Mouse (Mus musculus): ENCODE results near the gene Sept9. TPM values are rescaled to one million over a fixed set of nuclear protein-coding genes. Genes with fewer than 3 reads are reported as not detected.
"Not testable (repeated sequence)": the region's sequence is repeated elsewhere in the genome, so short reads cannot be mapped to it uniquely, and the experiment has no call there.

Sept9 gene
- polyA plus RNA-seq, 2 experiments: 78.7 to 125 TPM

GRCm38 (mm10) chr11:117338503-117338902 lies 139.0 kb downstream of the Sept9 start:
- no peak for ATAC-seq (ENCODE audit: low FRiP score, low read depth)
- Histone ChIP-seq H3K4me2 (replicated peaks; ENCODE audit: low read depth, low read length, severe bottlenecking) (no peak overlapping the region), H3K9me3 (ENCODE audit: control insufficient read depth, low read length) (no peaks in the 10 kb centered on the region)

GRCm38 (mm10) chr11:117339050-117339449 lies 139.6 kb downstream of the Sept9 start:
- Histone ChIP-seq H3K27me3 (ENCODE audit: control insufficient read depth, insufficient read depth, low read length) (no peaks in the 10 kb centered on the region), H3K4me3 (replicated peaks; ENCODE audit: low read length) (no peak overlapping the region), H3K4me2 (replicated peaks; ENCODE audit: low read depth, low read length, severe bottlenecking) (no peak overlapping the region), H3K27ac (replicated peaks; ENCODE audit: low read depth, low read length) (0 out of 2 replicates have a peak overlapping the region, but pooled peaks have one; percentile 26), H3K36me3 (ENCODE audit: control insufficient read depth, insufficient read depth, low read length) (peaks cover 2% of the 10 kb centered on the region; the same call in 1 of the 2 replicates), H3K4me1 (ENCODE audit: control insufficient read depth, insufficient read depth, low read length) (peaks cover 36% of the 10 kb centered on the region), H3K9me3 (ENCODE audit: control insufficient read depth, low read length) (no peaks in the 10 kb centered on the region), H3K9ac (ENCODE audit: low read depth, low read length, severe bottlenecking) (no peak overlapping the region)
- DNase-seq (ENCODE audit: low spot score) (no peak), ATAC-seq (ENCODE audit: low FRiP score, low read depth) (no peak)
- 88% methylated on average over 3 of the region's 3 CpGs for WGBS
- no peak for TF ChIP-seq POLR2A (IDR thresholded peaks at IDR 0.05; ENCODE audit: borderline replicate concordance, extremely low read depth, insufficient read depth, insufficient read length)

More at GRCm38 (mm10) chr11:117338503-117338902, 139.0 kb downstream of the Sept9 start:
- peaks cover 36% of the 10 kb centered on the region for H3K4me1 ChIP-seq (ENCODE audit: control insufficient read depth, insufficient read depth, low read length)
- no peak for TF ChIP-seq POLR2A (IDR thresholded peaks at IDR 0.05; ENCODE audit: borderline replicate concordance, extremely low read depth, insufficient read depth, insufficient read length)
- H3K36me3 ChIP-seq (ENCODE audit: control insufficient read depth, insufficient read depth, low read length): peaks cover 2% of the 10 kb centered on the region; the same call in 1 of the 2 replicates
- H3K27me3 ChIP-seq (ENCODE audit: control insufficient read depth, insufficient read depth, low read length): no peaks in the 10 kb centered on the region
- 56% methylated on average over 8 of the region's 8 CpGs for WGBS
- no peak for DNase-seq (ENCODE audit: low spot score)
- H3K4me3 ChIP-seq (replicated peaks; ENCODE audit: low read length): no peak overlapping the region
- H3K27ac ChIP-seq (replicated peaks; ENCODE audit: low read depth, low read length): no peak overlapping the region
- no peak overlapping the region; the same call in 1 of the 2 replicates for H3K9ac ChIP-seq (ENCODE audit: low read depth, low read length, severe bottlenecking)

GRCm38 (mm10) chr11:117341218-117341617 lies 141.8 kb downstream of the Sept9 start:
- H3K27ac ChIP-seq (replicated peaks; ENCODE audit: low read depth, low read length): no peak overlapping the region
- H3K4me3 ChIP-seq (replicated peaks; ENCODE audit: low read length): no peak overlapping the region
- no peaks in the 10 kb centered on the region for H3K9me3 ChIP-seq (ENCODE audit: control insufficient read depth, low read length)
- peaks cover 2% of the 10 kb centered on the region; the same call in 1 of the 2 replicates for H3K36me3 ChIP-seq (ENCODE audit: control insufficient read depth, insufficient read depth, low read length)
- H3K4me1 ChIP-seq (ENCODE audit: control insufficient read depth, insufficient read depth, low read length): peaks cover 44% of the 10 kb centered on the region
- no peak overlapping the region for H3K4me2 ChIP-seq (replicated peaks; ENCODE audit: low read depth, low read length, severe bottlenecking)
- DNase-seq (ENCODE audit: low spot score) (no peak), ATAC-seq (ENCODE audit: low FRiP score, low read depth) (no peak)
- no peaks in the 10 kb centered on the region for H3K27me3 ChIP-seq (ENCODE audit: control insufficient read depth, insufficient read depth, low read length)
- H3K9ac ChIP-seq (ENCODE audit: low read depth, low read length, severe bottlenecking): no peak overlapping the region
- WGBS: 62% methylated on average over 7 of the region's 7 CpGs
- TF ChIP-seq POLR2A (IDR thresholded peaks at IDR 0.05; ENCODE audit: borderline replicate concordance, extremely low read depth, insufficient read depth, insufficient read length): no peak

DNA sequence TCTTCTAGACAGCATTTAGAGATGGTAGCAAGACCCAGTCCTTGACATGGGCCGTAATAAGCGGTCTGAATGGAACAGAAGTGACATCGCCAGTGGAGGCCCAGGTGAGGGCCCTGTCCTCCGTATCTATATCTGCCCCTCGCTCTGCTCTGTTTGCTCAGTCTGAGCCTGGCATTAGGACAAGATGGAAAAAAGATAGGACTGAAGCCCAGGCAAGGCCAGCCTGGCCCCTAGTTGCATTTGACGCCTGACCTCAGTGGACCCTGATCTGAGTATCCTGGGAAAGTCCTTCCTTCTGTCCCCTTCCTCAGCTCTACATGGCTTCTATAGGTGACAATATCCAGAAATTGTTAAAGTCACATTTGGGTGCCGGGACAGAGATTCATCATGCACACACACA lies 142.6 kb downstream of the Sept9 start:
- ATAC-seq (ENCODE audit: low FRiP score, low read depth) (no peak), DNase-seq (ENCODE audit: low spot score) (no peak)
- Histone ChIP-seq H3K27ac (replicated peaks; ENCODE audit: low read depth, low read length) (no peak overlapping the region), H3K9ac (ENCODE audit: low read depth, low read length, severe bottlenecking) (no peak overlapping the region), H3K27me3 (ENCODE audit: control insufficient read depth, insufficient read depth, low read length) (no peaks in the 10 kb centered on the region), H3K4me2 (replicated peaks; ENCODE audit: low read depth, low read length, severe bottlenecking) (no peak overlapping the region), H3K4me1 (ENCODE audit: control insufficient read depth, insufficient read depth, low read length) (peaks cover 50% of the 10 kb centered on the region), H3K9me3 (ENCODE audit: control insufficient read depth, low read length) (no peaks in the 10 kb centered on the region), H3K4me3 (replicated peaks; ENCODE audit: low read length) (no peak overlapping the region), H3K36me3 (ENCODE audit: control insufficient read depth, insufficient read depth, low read length) (peaks cover 2% of the 10 kb centered on the region; the same call in 1 of the 2 replicates)
- no peak for TF ChIP-seq POLR2A (IDR thresholded peaks at IDR 0.05; ENCODE audit: borderline replicate concordance, extremely low read depth, insufficient read depth, insufficient read length)
- 90% methylated on average over 7 of the region's 7 CpGs for WGBS

DNA sequence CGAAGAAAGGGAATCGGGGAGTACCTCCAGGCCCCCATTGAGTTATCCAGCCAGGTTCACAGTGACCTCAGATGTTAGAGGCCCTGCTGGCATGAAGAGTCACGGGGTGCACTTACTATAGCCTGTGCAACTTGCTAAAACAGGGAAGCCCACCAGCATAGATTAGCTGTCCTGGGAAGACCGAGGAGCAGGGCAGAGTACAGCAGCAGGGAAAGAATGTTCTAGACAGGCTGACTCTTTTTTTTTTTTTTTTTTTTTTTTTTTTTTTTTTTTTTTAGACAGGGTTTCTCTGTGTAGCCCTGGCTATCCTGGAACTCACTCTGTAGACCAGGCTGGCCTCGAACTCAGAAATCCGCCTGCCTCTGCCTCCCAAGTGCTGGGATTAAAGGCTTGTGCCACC lies 143.0 kb downstream of the Sept9 start:
- not testable (repeated sequence) for ATAC-seq (ENCODE audit: low FRiP score, low read depth); H3K9ac ChIP-seq (ENCODE audit: low read depth, low read length, severe bottlenecking); H3K9me3 ChIP-seq (ENCODE audit: control insufficient read depth, low read length); H3K27ac ChIP-seq (replicated peaks; ENCODE audit: low read depth, low read length); H3K4me2 ChIP-seq (replicated peaks; ENCODE audit: low read depth, low read length, severe bottlenecking); H3K27me3 ChIP-seq (ENCODE audit: control insufficient read depth, insufficient read depth, low read length); H3K36me3 ChIP-seq (ENCODE audit: control insufficient read depth, insufficient read depth, low read length); DNase-seq (ENCODE audit: low spot score); H3K4me3 ChIP-seq (replicated peaks; ENCODE audit: low read length)
- peaks cover 54% of the 10 kb centered on the region for H3K4me1 ChIP-seq (ENCODE audit: control insufficient read depth, insufficient read depth, low read length)
- 92% methylated on average over 6 of the region's 6 CpGs for WGBS

DNA sequence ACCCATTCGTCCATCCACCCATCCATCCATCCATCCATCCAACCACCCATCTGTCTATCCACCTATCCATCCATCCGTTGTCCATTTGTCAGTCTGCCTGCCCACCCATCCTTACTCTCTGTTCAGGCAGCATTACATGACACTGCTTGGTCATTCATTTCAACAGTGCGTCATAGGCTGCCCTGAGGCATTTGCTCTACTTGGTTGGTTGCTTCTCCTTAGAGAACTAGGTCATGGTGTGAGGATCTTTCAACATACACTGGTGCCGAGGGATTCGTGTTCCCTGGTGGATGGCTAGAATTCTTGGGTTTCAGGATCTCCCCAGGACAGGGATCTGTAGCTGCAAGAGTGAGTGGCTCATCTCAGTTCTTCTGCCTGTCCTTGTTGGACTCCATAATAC lies 144.3 kb downstream of the Sept9 start:
- 77% methylated on average over 5 of the region's 5 CpGs for WGBS
- DNase-seq (ENCODE audit: low spot score) (no peak), ATAC-seq (ENCODE audit: low FRiP score, low read depth) (no peak)
- peaks cover 2% of the 10 kb centered on the region; the same call in 1 of the 2 replicates for H3K36me3 ChIP-seq (ENCODE audit: control insufficient read depth, insufficient read depth, low read length)
- H3K4me3 ChIP-seq (replicated peaks; ENCODE audit: low read length): no peak overlapping the region
- no peak overlapping the region for H3K9ac ChIP-seq (ENCODE audit: low read depth, low read length, severe bottlenecking)
- 0 out of 2 replicates have a peak overlapping the region, but pooled peaks have one; percentile 1 for H3K27ac ChIP-seq (replicated peaks; ENCODE audit: low read depth, low read length)
- peaks cover 54% of the 10 kb centered on the region for H3K4me1 ChIP-seq (ENCODE audit: control insufficient read depth, insufficient read depth, low read length)
- H3K4me2 ChIP-seq (replicated peaks; ENCODE audit: low read depth, low read length, severe bottlenecking): no peak overlapping the region
- no peak for TF ChIP-seq POLR2A (IDR thresholded peaks at IDR 0.05; ENCODE audit: borderline replicate concordance, extremely low read depth, insufficient read depth, insufficient read length)
- H3K9me3 ChIP-seq (ENCODE audit: control insufficient read depth, low read length): no peaks in the 10 kb centered on the region
- no peaks in the 10 kb centered on the region for H3K27me3 ChIP-seq (ENCODE audit: control insufficient read depth, insufficient read depth, low read length)
